Mouse (Mus musculus) urinary bladder, postnatal 36 days (tissue): ENCODE results near the gene Fkbp14.

Source experiments
- DNase-seq, 2 experiments: peaks; one replicate each; pipeline ENCODE4 v3.0.0; 2022; ENCODE audit warnings: low spot score in 2 of 2, mixed read lengths in 1 of 2

Fkbp14 gene

DNA sequence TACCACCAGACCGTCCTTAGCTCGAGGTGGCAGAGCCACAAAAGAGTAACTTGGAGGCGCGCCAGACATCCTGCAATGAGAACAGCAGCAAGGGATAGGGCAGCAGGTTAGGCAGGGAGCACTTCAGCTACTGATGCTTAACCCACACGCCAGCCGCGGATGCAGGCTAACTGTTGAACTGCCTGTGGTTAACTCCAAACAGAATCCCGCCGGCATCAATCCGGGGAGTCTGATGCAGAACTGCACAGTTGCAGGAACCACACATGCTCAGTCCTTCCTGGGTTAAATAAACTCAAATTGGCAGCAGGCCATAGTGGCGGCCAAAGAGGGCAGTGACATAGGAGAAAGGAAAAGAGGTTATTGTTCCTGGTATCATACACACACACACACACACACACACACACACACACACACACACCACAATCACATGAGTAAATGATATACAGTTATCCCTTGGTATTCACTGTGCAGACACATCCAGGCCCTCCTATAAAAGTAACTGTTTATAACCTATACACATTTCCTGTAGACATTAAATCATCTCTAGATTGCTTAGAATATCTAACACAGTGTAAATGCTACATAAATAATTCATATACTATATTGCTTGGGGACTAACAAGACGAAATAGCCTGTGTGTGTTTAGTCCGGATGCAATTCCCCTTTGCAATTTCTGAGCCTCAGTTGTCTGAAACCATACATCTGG, 48.6 kb downstream of the Fkbp14 start:
- no peak for DNase-seq

DNA sequence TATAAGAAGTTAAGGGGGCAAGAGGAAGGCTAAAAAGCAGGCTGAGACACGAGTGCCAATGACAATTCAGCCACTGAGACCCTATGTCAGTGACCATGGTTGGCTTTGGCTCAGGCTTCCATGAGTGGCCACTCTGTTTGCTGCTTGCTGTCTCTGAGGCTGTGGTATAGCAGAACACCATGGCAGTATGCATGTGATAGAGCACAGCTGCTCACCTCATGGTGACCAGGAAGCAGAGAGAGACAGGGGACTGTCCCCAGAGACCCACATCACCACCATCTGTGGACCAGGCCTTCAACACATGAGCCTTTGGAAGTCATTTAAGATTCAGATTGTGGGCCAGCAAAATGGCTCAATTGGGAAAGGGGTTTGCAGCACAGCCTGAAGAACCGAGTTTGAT, 53.5 kb downstream of the Fkbp14 start:
- no peak for DNase-seq

DNA sequence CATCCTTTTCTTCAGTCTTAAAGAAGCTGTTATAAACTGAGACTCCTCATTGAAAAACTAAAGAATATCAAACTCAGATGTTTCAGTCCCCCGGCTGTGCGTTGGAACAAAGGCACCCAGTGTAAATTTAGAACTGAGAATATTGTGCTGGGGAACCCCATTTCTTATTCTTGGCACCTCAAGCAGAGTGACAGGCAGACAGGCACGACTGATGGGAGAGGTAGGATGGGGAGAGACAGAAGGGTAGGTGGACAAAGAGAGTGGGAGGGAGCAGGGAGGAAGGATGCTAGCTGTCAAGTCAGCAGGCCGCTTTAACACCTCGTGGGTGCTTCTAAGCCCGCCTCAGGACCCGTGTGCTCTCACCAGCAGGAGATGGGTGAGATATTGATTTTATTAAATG, 54.3 kb downstream of the Fkbp14 start:
- no peak for DNase-seq

DNA sequence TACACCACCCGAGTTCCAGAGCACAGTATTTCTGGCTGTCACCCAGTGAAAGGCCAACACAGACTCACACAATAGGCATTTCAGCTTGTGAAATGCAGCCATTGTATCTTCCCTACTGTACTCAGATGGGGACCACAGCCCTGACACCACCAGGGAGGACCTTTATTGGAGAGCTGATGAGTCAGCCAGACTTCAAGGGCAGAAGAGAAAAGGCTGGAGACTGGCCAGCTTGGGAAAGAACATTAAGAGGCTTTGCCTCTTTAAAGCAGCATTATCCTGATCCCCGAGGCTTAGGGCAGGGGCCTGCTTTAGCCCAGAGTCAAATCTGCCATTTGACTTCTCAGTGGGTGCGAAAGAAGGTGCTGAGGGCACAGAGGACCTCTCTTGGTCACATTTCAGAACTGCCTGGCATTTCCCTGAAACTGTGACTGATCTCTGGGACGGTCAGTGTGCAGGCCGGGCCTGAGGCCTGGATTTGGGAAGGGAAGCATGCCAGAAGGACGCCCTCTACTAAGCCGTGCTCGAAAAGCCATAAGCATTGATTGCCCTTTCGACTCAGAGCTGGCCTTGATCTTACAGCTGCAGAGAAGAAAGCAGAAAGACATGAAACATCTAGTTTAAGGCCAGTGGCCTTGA, 56.7 kb downstream of the Fkbp14 start:
- peak in 1 of 2 experiments; percentile 12 for DNase-seq

DNA sequence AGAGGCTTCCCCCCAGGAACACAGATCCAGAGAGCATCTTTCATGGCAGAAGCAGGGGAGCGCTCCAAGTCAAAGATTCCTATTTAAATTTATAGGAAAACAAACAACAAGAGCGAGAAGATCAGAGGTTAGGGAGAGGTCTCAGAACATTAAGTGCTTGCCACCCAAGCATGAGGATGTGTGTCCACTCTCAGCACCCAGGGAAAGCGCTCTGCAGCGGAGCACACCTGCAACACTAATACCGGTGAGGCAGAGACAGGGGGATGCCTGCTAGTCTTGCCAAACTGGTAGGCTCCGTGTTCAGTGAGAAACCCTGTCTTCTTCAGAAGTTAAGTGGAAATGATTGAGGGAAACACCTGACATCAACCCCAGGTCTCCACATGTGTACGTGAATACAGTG, 57.7 kb downstream of the Fkbp14 start:
- DNase-seq, result no peak

DNA sequence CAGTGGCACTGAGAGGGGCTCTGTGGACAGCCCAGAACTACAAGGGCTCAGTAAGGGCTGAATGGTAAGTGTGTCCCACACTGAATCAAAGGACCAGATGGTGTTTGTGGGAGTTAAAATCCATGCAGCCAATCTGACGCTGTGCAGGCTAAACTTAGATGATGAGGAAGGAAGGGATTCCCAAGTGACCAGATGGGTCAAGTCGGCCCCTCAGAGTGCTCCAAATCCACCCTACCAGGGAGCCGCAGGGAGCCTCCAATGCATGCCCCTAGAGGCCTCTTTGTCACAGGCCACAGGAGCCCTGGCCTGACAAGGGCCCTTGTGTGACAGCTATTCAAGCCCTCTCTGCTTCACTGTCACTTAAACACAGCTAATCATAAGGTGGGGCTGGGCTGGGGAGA, 58.3 kb downstream of the Fkbp14 start:
- DNase-seq, result no peak

DNA sequence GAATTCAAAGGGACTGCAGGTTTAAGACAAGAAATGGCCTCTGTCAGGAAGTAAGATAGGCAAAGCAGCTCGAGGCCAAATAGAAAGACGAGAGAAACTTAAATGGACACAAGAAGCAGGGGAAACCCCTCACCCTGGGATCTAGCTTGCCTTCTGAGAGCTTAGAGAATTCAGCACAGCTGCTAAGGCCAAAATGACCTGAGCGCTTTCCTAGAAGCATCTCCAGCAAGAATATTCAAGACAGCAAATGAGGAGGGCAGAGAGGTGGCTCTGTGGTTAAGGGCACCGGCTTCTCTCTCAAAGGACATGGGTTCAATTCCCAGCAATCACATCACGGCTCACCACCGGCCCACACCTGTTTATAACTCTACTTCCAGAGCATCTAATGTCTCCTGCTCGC, 60.1 kb downstream of the Fkbp14 start:
- no peak for DNase-seq

DNA sequence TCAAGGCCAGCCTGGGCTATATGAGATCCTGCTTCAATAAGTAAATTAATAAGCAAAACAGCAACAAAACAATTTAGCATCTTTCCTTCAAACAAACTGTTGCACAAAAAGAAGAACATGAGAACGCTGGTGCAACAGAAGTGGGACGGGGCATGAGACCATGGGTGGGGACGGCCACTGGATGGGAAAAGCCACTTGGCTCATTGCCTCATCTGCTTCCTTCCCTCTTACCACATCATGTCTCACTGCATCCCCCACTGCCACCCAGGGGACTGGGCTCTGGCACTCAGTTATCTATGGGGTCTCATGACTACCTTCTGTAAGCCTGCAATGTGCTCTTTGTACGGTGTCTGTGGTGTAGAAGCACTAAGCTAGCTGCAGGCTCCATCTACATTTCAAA, 61.6 kb downstream of the Fkbp14 start:
- no peak for DNase-seq

DNA sequence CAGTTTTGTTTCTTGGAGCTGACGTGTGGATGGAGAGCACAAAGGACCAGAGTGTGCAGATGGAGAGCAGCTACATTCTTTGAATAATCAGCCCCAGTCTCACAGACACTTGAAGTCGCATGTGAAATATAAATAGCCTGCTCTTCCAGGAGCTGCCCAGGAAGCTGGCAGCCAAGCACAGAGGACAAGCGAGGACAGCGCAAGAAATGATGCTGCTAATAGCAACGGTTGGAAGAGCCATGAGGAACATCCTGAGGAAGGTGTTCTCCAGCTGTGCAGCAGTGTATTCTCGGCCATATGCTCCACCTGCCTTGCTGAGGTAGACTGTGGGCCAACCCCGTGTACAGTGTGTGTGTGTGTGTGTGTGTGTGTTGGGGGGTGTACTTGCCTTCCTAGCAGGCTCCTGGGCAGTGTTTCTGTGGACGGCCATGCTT, 66.0 kb downstream of the Fkbp14 start:
- DNase-seq, result no peak

DNA sequence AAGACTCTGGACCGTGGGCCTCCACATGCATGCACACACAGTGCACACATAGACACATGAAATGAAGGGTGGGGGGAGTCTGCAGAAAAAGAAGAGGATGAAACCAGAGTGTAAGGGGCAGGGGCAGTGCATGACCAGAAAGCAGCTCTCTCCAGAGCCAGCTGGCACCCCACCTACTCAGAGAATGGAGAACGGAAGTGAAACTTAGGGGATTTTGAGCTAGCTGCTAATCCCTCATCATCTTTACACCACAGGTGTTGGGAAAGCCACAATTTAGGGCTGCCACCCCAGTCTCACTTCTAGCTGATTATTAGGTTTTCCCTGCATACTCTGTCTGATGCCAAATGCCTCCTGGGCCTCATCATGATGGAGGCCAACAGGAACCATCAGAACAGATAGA, 66.9 kb downstream of the Fkbp14 start:
- DNase-seq, result no peak

DNA sequence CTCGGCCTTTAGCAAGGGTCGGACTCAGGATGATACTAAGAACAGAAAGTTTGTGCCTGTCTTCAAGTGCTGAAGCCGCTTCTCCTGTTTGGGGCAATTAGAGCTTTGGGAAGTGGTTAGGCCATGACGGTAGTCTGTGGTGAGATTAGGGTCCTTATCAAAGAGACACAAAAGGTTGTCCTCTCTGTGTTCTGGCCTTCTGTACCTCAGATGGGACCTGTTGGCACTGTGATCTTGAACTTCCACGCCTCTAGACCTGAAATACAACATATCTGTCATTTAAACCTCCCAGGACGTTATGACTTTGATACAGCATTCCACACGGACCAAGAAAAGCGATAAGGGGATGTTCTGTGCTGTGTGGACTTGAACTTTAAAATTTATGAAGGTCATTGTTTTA, 68.4 kb downstream of the Fkbp14 start:
- no peak for DNase-seq
